Mouse (Mus musculus) G1E (cell line): ENCODE results near the gene Prkcq.

ENCODE experiments used
- CTCF ChIP-seq: IDR thresholded peaks from 2 replicates; pipeline ENCODE4 v1.5.1; 2012; ENCODE audit warnings: low read depth, low read length, inconsistent platforms, mixed read lengths
- GATA1 ChIP-seq: IDR thresholded peaks from 2 replicates; pipeline ENCODE4 v1.6.1; 2012; ENCODE audit warnings: borderline replicate concordance, low read length, inconsistent platforms, mixed read lengths
- POLR2AphosphoS5 ChIP-seq: IDR thresholded peaks from 2 replicates; pipeline ENCODE4 v1.6.1; 2012; ENCODE audit warnings: low read depth, low read length, inconsistent platforms; ENCODE audit not compliant: insufficient replicate concordance
- TAL1 ChIP-seq: conservative IDR thresholded peaks from 2 replicates; pipeline ENCODE4 v1.6.1; 2012; ENCODE audit warnings: low read depth, low read length, inconsistent platforms, mixed read lengths

DNA sequence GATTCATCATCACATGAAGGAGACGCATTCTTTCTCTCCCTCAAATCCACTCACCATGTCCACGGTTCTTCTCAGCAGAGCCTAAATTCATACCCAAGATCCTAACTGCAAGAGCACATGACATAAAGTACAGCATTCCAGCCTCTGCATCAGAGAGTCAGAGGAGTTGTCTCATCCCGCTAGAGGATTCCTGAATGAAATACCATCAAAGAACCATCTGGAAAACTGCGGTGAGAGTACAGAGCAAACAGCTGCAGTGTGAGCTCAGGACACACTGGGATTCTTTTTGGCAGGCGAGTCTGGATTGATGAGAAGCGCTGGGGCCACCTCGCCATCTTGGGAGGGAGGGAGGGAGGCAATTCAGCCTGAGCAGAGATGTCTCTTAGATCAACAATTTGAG, 20.9 kb upstream of the Prkcq start:
- TF ChIP-seq CTCF: no peak
- TF ChIP-seq TAL1: no peak
- no peak for TF ChIP-seq POLR2AphosphoS5
- TF ChIP-seq GATA1: no peak
